Mouse (Mus musculus) hindbrain, embryonic 11.5 days (tissue): ENCODE results near the gene Hspg2. TPM values are rescaled to one million over a fixed set of nuclear protein-coding genes. Genes with fewer than 3 reads are reported as not detected.

Experiments used
- ATAC-seq: fragments of 200-750 bp; cut with Nextera tagmentation; 2 replicates; pipeline ENCODE4 v1.8.0; 2017; ENCODE audit warnings: mild to moderate bottlenecking, moderate TSS enrichment, moderate library complexity; ENCODE audit not compliant: low FRiP score
- DNase-seq: peaks from one replicate; pipeline ENCODE4 v3.0.0-alpha.2; 2015; ENCODE audit warnings: low spot score
- H3K27ac ChIP-seq: fragments of 300-500 bp; sonication (generic); 2 replicates; pipeline ENCODE4 v1.5.1; 2014; ENCODE audit warnings: mild to moderate bottlenecking, low read depth, low read length
- H3K27me3 ChIP-seq: fragments of 300-500 bp; sonication (generic); 2 replicates; pipeline ENCODE4 v1.6.1; 2014; ENCODE audit warnings: mild to moderate bottlenecking, low read length, moderate library complexity, mixed read lengths; ENCODE audit not compliant: control insufficient read depth, insufficient read depth
- H3K36me3 ChIP-seq: fragments of 300-500 bp; sonication (generic); 2 replicates; pipeline ENCODE4 v1.6.1; 2014; ENCODE audit warnings: mild to moderate bottlenecking, low read length, moderate library complexity, mixed read lengths; ENCODE audit not compliant: control insufficient read depth, insufficient read depth
- H3K4me1 ChIP-seq: fragments of 300-500 bp; sonication (generic); replicated peaks from 2 replicates; pipeline ENCODE4 v1.6.1; 2014; ENCODE audit warnings: low read length, mixed read lengths; ENCODE audit not compliant: control insufficient read depth, insufficient read depth
- H3K4me2 ChIP-seq: fragments of 300-500 bp; sonication (generic); replicated peaks from 2 replicates; pipeline ENCODE4 v1.6.1; 2014; ENCODE audit warnings: mild to moderate bottlenecking, low read depth, low read length
- H3K4me3 ChIP-seq: fragments of 300-500 bp; sonication (generic); 2 replicates; pipeline ENCODE4 v1.5.1; 2014; ENCODE audit warnings: low read depth, low read length
- H3K9ac ChIP-seq: fragments of 300-500 bp; sonication (generic); 2 replicates; pipeline ENCODE4 v1.6.1; 2014; ENCODE audit warnings: low read depth, low read length
- H3K9me3 ChIP-seq: fragments of 300-500 bp; sonication (generic); 2 replicates; pipeline ENCODE4 v1.6.1; 2016; ENCODE audit warnings: low read length; ENCODE audit not compliant: control insufficient read depth
- WGBS: fragments of 180-500 bp; shearing (Covaris S2); extraction: QIAGEN DNeasy Blood & Tissue Kit; methylation state at CpG from one replicate; pipeline ENCODE4 v1.1.7; 2014; 5-methylcytosine and 5-hydroxymethylcytosine counted together
- polyA plus RNA-seq: library from polyadenylated mRNA; unstranded; fragments of >200 nt; fragmentation: Nextera tagmentation; extraction: Ambion mirVana; gene quantifications from 2 replicates; pipeline ENCODE4 v1.2.1, GENCODE M21; 2014

Hspg2 gene
- polyA plus RNA-seq, 1 experiment from 2014 or later = 18.1 TPM

GRCm38 (mm10) chr4:137469081-137469844 lies 694 bp downstream of the Hspg2 start:
- Histone ChIP-seq H3K4me2 (peak overlapping the region; percentile 85), H3K27me3 (no peaks in the 10 kb centered on the region), H3K36me3 (no peaks in the 10 kb centered on the region), H3K4me1 (no peaks in the 10 kb centered on the region; the same call in 1 of the 2 replicates), H3K9ac (peak overlapping the region; percentile 58), H3K9me3 (no peaks in the 10 kb centered on the region), H3K27ac (no peak overlapping the region), H3K4me3 (peak overlapping the region; percentile 50)
- ATAC-seq (peak; percentile 6), DNase-seq (peak; percentile 45)
- 5% methylated on average over 20 of the region's 20 CpGs for WGBS

DNA sequence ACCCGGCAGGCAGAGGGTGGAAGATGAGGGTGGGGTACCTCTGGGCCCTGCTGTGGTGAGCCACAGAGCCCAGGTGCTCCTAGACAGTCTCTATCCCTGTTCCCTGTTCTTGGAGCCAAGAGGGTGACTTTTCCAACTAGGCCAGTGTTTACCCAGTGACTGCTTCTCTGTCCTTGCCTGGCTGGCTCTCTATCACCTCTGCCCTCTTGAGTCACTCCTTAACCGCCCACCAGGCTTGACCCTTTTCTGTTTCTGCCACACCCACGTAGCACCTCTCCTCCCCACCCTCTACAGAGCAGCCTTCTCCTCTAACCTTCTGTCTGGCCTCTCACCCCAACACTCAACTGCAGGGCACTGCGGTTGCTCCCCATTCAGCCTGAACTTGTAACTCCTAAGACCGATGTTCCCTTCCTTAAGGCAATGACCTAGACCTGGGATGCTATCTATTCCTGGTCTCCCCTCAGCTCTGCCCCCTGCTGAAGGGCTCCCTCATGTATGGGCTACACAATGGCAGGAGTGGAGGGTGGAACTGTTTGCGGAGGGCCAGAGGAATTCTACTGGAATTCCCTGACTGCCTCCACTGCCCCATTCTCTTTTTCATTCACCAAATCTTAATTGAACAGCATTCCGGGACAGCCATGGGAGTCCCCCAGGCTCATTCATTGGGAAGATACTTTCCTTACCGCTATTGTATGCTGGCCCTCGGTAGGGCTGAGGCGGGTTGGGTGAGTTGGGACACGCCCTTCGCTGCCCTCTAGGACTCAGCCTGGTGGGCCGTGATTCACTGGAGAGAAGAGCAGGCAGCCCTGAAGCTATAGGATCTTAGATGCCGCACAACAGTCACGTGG lies 1.5 kb downstream of the Hspg2 start:
- Histone ChIP-seq H3K27me3 (no peaks in the 10 kb centered on the region), H3K9me3 (no peaks in the 10 kb centered on the region), H3K4me2 (peak overlapping the region; percentile 85), H3K4me3 (peak overlapping the region; percentile 50), H3K27ac (no peak overlapping the region), H3K4me1 (no peaks in the 10 kb centered on the region; the same call in 1 of the 2 replicates), H3K36me3 (no peaks in the 10 kb centered on the region), H3K9ac (no peak overlapping the region)
- no peak for ATAC-seq
- 33% methylated on average over 15 of the region's 15 CpGs for WGBS
- DNase-seq = no peak

DNA sequence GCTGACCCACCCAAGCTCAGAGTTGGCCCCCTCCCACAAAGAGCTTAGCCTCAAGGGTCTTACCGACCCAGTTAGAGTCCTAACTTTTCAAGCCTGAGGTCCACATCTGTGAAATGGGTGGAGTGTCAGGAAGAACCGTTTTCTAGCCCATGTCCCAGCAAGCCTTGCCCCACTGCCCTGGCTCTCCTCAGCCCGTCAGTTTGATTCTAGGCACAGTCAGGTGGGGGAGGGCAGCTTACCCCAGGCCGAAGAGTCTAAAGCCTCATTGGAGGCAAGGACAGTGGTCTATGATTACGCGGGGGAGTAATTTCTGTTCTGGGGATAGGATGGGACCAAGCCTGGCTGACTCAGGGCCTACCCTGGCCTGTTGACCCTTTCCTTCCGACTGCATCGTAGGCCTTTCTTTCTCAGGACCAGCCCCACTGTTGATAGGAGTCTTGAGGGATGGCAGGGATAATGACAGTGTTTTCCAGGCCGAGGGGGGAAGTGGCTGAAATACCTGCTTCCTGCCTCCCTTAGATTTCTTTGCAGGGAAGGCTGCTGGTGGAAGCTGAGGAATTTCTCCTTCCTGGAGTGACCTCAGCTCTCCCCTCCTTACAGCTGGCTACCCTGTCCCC lies 2.2 kb downstream of the Hspg2 start:
- WGBS = 60% methylated on average over 9 of the region's 9 CpGs
- DNase-seq (no peak), ATAC-seq (no peak)
- H3K4me1 ChIP-seq = no peaks in the 10 kb centered on the region; the same call in 1 of the 2 replicates
- H3K27ac ChIP-seq = no peak overlapping the region; the same call in 1 of the 2 replicates
- H3K4me2 ChIP-seq = no peak overlapping the region
- H3K36me3 ChIP-seq = no peaks in the 10 kb centered on the region
- no peak overlapping the region for H3K4me3 ChIP-seq
- no peaks in the 10 kb centered on the region for H3K27me3 ChIP-seq
- no peaks in the 10 kb centered on the region for H3K9me3 ChIP-seq
- no peak overlapping the region for H3K9ac ChIP-seq

DNA sequence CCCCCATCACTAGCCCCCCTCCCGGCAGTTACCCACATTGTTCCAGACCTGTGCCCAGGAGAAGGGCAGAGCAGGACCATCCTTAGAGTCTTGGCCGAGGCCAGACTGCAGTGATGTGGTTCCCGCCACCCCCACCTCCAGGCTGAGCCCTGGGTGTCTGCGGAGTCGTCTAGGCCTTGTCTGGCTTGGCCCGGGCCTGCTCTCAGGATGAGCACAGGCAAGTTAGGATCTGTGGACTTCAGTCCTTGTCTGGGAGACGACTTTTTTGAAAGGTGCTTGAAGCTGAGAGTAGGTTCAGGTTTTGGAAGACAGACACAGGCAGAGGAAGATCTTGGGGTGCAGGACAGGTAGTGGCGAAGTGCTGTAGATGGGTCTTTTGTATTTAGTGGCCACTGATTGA lies 2.8 kb downstream of the Hspg2 start:
- peaks cover 2% of the 10 kb centered on the region; the same call in 1 of the 2 replicates for H3K4me1 ChIP-seq
- ATAC-seq (no peak), DNase-seq (no peak)
- no peaks in the 10 kb centered on the region for H3K36me3 ChIP-seq
- no peak overlapping the region for H3K9ac ChIP-seq
- no peaks in the 10 kb centered on the region for H3K9me3 ChIP-seq
- WGBS = 67% methylated on average over 8 of the region's 8 CpGs
- H3K27ac ChIP-seq = no peak overlapping the region; the same call in 1 of the 2 replicates
- no peak overlapping the region for H3K4me2 ChIP-seq
- H3K4me3 ChIP-seq = no peak overlapping the region
- no peaks in the 10 kb centered on the region for H3K27me3 ChIP-seq

DNA sequence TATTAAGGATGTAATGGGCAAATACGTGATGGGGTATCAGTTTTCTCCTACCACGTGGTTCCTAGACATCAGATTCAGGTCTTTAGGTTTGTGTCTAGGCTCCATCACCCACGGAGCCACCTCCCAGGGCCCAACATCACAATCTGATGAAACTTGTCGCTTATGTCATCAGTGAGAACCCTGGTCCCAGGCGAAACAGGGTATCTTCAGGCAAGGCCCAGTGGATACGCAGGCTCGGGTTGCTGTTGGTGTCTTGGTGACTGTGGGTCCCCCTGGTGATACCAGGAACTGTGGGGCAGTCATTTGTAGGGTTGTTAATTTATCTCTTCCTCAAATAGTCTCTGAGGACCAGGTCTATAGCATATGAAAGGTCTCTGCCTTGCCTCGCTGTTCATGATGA lies 4.7 kb downstream of the Hspg2 start:
- WGBS = 88% methylated on average over 8 of the region's 8 CpGs
- peaks cover 12% of the 10 kb centered on the region for H3K4me1 ChIP-seq
- no peak overlapping the region for H3K27ac ChIP-seq
- H3K4me2 ChIP-seq = no peak overlapping the region
- no peaks in the 10 kb centered on the region for H3K9me3 ChIP-seq
- no peak for ATAC-seq
- no peak for DNase-seq
- no peak overlapping the region for H3K9ac ChIP-seq
- H3K36me3 ChIP-seq = no peaks in the 10 kb centered on the region
- H3K27me3 ChIP-seq = no peaks in the 10 kb centered on the region
- no peak overlapping the region for H3K4me3 ChIP-seq

DNA sequence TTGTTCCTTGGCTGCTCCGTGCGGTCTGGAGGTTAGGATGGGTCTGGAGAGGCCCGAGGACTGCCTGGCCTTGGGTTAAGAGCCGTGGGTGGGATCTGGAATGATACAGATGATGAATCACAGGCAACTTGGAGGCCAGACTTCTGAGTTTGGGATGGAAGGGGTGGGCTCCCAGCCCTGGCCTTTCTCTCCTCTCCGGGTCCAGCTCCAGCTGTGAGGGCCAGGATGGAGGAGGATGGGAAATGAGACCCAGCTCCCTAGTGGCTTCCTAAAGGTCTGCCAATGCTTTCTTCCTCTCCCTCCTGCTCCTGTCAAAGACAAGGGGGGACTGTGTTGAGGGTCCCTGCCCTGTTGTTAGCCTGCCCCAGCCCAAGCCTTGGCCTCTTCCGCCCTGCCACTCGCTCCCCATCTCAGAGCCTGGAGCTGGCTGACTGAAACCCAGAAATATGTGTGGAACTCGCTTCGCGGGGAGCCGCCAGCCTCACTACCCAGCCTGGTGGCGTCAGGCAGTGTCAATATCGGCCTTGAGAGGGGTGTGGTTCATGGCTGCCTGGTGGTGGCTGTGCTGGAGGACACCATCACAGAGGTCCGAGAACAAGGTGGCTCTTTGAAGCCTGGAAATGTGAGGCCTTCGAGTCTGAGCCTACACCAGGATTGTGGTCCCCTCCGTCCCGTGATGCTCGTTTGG lies 5.3 kb downstream of the Hspg2 start:
- Histone ChIP-seq H3K9ac (no peak overlapping the region), H3K27me3 (no peaks in the 10 kb centered on the region), H3K4me2 (no peak overlapping the region), H3K9me3 (no peaks in the 10 kb centered on the region), H3K27ac (no peak overlapping the region; the same call in 1 of the 2 replicates), H3K4me1 (peaks cover 13% of the 10 kb centered on the region), H3K36me3 (no peaks in the 10 kb centered on the region), H3K4me3 (no peak overlapping the region)
- ATAC-seq (no peak), DNase-seq (no peak)
- 77% methylated on average over 18 of the region's 18 CpGs for WGBS

DNA sequence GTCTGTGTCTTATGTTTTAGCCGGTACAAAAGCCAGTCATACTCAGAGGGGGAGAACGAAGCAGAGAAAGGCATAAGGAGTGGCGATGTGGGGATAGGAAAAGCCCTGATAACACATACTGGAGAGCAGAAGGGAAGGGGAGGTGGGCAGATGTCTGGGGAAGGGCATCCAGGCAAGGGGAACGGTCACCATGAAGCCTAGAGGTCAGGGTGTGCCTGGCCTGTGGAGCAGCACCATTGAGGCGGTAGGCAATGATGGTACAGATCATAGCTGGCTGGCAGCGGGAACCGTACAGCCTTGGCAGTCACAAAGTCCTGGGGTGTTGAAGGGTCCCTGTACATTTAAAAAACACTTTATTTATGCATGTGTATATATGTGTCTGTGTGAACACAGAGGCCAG lies 6.1 kb downstream of the Hspg2 start:
- no peaks in the 10 kb centered on the region for H3K27me3 ChIP-seq
- H3K27ac ChIP-seq = no peak overlapping the region
- WGBS = 94% methylated on average over 7 of the region's 7 CpGs
- peaks cover 15% of the 10 kb centered on the region for H3K4me1 ChIP-seq
- no peaks in the 10 kb centered on the region for H3K36me3 ChIP-seq
- H3K9me3 ChIP-seq = no peaks in the 10 kb centered on the region
- no peak for DNase-seq
- no peak for ATAC-seq
- H3K9ac ChIP-seq = no peak overlapping the region
- no peak overlapping the region for H3K4me2 ChIP-seq
- H3K4me3 ChIP-seq = no peak overlapping the region

- Histone ChIP-seq H3K4me3 (no peak overlapping the region), H3K36me3 (no peaks in the 10 kb centered on the region), H3K4me2 (no peak overlapping the region), H3K9me3 (no peaks in the 10 kb centered on the region), H3K27ac (no peak overlapping the region), H3K9ac (no peak overlapping the region), H3K4me1 (peaks cover 16% of the 10 kb centered on the region), H3K27me3 (no peaks in the 10 kb centered on the region)
- DNase-seq (no peak), ATAC-seq (no peak)
- 86% methylated on average over 13 of the region's 13 CpGs for WGBS
These were observed 6.9 kb downstream of the Hspg2 start for GRCm38 (mm10) chr4:137475271-137476050.
